Comparison of ENCODE assay signal across 8 mouse cellular contexts in the genomic region with DNA sequence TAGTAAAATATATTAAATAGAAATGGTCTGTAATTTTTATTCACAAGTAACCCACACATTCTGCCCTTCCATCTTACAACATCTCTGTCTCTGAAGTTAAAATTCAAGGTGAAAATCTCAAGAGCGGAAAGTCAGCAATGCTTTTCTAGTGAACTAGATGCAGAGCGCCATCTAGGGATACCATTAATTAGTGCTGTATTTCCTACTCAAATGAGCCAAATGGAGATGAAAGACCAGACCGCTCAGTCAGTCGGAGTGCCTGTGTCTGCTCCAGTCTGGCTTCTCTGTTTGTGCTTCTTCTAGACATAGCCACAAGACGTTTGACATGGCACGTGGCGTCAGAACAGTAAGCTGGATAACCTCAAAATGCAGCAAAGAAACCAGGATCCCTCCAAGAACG. TPM values are rescaled to one million over a fixed set of nuclear protein-coding genes. Genes with fewer than 3 reads are reported as not detected.
DNase-seq lines count a peak whose midpoint lies in the region; ATAC-seq and TF ChIP-seq lines count a peak whose summit lies in the region.

No protein-coding gene starts in this region.

- H3K9me3 ChIP-seq in liver, embryonic 11.5 days (ENCODE audit: control insufficient read depth, low read length) = no peaks in the 10 kb centered on the region
- no peaks in the 10 kb centered on the region for H3K9me3 ChIP-seq in hindbrain, embryonic 14.5 days (ENCODE audit: control insufficient read depth, low read length)
- no peaks in the 10 kb centered on the region for H3K9me3 ChIP-seq in limb, embryonic 14.5 days (ENCODE audit: control insufficient read depth, low read length)
- no peaks in the 10 kb centered on the region for H3K9me3 ChIP-seq in midbrain, embryonic 15.5 days

- WGBS in liver, adult 2 months = 40% methylated on average over 8 of the region's 8 CpGs
- 37% methylated on average over 8 of the region's 8 CpGs for WGBS in liver, embryonic 11.5 days
- 34% methylated on average over 8 of the region's 8 CpGs for WGBS in hindbrain, embryonic 14.5 days
- WGBS in limb, embryonic 14.5 days = 30% methylated on average over 8 of the region's 8 CpGs
- 33% methylated on average over 8 of the region's 8 CpGs for WGBS in midbrain, embryonic 15.5 days

- no peak overlapping the region for H3K4me2 ChIP-seq in liver, embryonic 11.5 days
- no peak overlapping the region for H3K4me2 ChIP-seq in hindbrain, embryonic 14.5 days (replicated peaks)
- no peak overlapping the region for H3K4me2 ChIP-seq in limb, embryonic 14.5 days (replicated peaks; ENCODE audit: low read depth, low read length, severe bottlenecking)
- no peak overlapping the region for H3K4me2 ChIP-seq in midbrain, embryonic 15.5 days

- no peaks in the 10 kb centered on the region for H3K36me3 ChIP-seq in liver, adult 2 months (ENCODE audit: control insufficient read depth, insufficient read depth, low read length)
- no peaks in the 10 kb centered on the region for H3K36me3 ChIP-seq in liver, embryonic 11.5 days (ENCODE audit: control insufficient read depth, insufficient read depth, low read length)
- no peaks in the 10 kb centered on the region for H3K36me3 ChIP-seq in hindbrain, embryonic 14.5 days (replicated peaks; ENCODE audit: control insufficient read depth, insufficient read depth)
- no peaks in the 10 kb centered on the region for H3K36me3 ChIP-seq in limb, embryonic 14.5 days (ENCODE audit: control insufficient read depth, insufficient read depth, low read length)
- no peaks in the 10 kb centered on the region for H3K36me3 ChIP-seq in midbrain, embryonic 15.5 days (replicated peaks)

- TF ChIP-seq CTCF in liver, adult 2 months (IDR thresholded peaks at IDR 0.05; ENCODE audit: low read depth, low read length) = peak; percentile 38; the same call in 1 of the 2 replicates

- H3K9ac ChIP-seq in liver, adult 2 months (ENCODE audit: low read depth, low read length) = no peak overlapping the region
- no peak overlapping the region for H3K9ac ChIP-seq in liver, embryonic 11.5 days (ENCODE audit: low read depth, low read length)
- no peak overlapping the region for H3K9ac ChIP-seq in hindbrain, embryonic 14.5 days
- no peak overlapping the region for H3K9ac ChIP-seq in limb, embryonic 14.5 days (ENCODE audit: low read depth, low read length, severe bottlenecking)
- no peak overlapping the region for H3K9ac ChIP-seq in midbrain, embryonic 15.5 days

- peak; percentile 20 for DNase-seq in liver, adult 2 months (ENCODE audit: extremely low read depth, low read depth, low spot score)
- no peak for DNase-seq in liver, embryonic 11.5 days (ENCODE audit: low spot score)
- peak; percentile 26 for DNase-seq in MEL-GATA-1-ER (ENCODE audit: extremely low read depth, low read depth)
- peak; percentile 27 for DNase-seq in c-Kit-positive CD71-positive TER-119-negative erythroid progenitor cells, embryonic 14.5 days (ENCODE audit: low read depth)
- peak; percentile 76 for DNase-seq in hindbrain, embryonic 14.5 days (ENCODE audit: low spot score)
- peak; percentile 80 for DNase-seq in limb, embryonic 14.5 days (ENCODE audit: low spot score)
- peak; percentile 45 for DNase-seq in right cerebral cortex, postnatal 14 days

- no peak for TF ChIP-seq POLR2A in liver, adult 2 months (IDR thresholded peaks at IDR 0.05; ENCODE audit: extremely low read depth, insufficient read depth, low read length)
- no peak for TF ChIP-seq POLR2A in limb, embryonic 14.5 days (IDR thresholded peaks at IDR 0.05; ENCODE audit: borderline replicate concordance, extremely low read depth, insufficient read depth, insufficient read length)

- ATAC-seq in liver, embryonic 11.5 days (replicated peaks; ENCODE audit: low FRiP score) = no peak
- ATAC-seq in hindbrain, embryonic 14.5 days (ENCODE audit: low FRiP score) = no peak
- ATAC-seq in limb, embryonic 14.5 days (ENCODE audit: low FRiP score, low read depth) = no peak
- ATAC-seq in midbrain, embryonic 15.5 days (replicated peaks) = no peak; the same call in 1 of the 2 replicates

- no peak overlapping the region for H3K27ac ChIP-seq in liver, adult 2 months (replicated peaks; ENCODE audit: insufficient read depth, low read depth, low read length)
- H3K27ac ChIP-seq in liver, embryonic 11.5 days (ENCODE audit: low read depth, low read length) = no peak overlapping the region
- no peak overlapping the region for H3K27ac ChIP-seq in hindbrain, embryonic 14.5 days
- no peak overlapping the region for H3K27ac ChIP-seq in limb, embryonic 14.5 days (replicated peaks; ENCODE audit: low read depth, low read length)
- no peak overlapping the region for H3K27ac ChIP-seq in midbrain, embryonic 15.5 days

- no peaks in the 10 kb centered on the region for H3K79me2 ChIP-seq in liver, adult 2 months (ENCODE audit: control insufficient read depth, insufficient read depth, low read length)

- H3K4me3 ChIP-seq in liver, adult 2 months (ENCODE audit: insufficient read depth, low read depth, low read length) = no peak overlapping the region
- H3K4me3 ChIP-seq in liver, embryonic 11.5 days (ENCODE audit: low read depth, low read length) = no peak overlapping the region
- H3K4me3 ChIP-seq in hindbrain, embryonic 14.5 days (replicated peaks; ENCODE audit: low read length) = no peak overlapping the region
- H3K4me3 ChIP-seq in limb, embryonic 14.5 days (replicated peaks; ENCODE audit: low read length) = no peak overlapping the region
- no peak overlapping the region for H3K4me3 ChIP-seq in midbrain, embryonic 15.5 days

- no peaks in the 10 kb centered on the region for H3K27me3 ChIP-seq in liver, adult 2 months (ENCODE audit: control insufficient read depth, insufficient read depth, low read length)
- no peaks in the 10 kb centered on the region for H3K27me3 ChIP-seq in liver, embryonic 11.5 days (replicated peaks; ENCODE audit: control insufficient read depth, insufficient read depth, low read length)
- H3K27me3 ChIP-seq in hindbrain, embryonic 14.5 days (ENCODE audit: control insufficient read depth, insufficient read depth, low read length) = no peaks in the 10 kb centered on the region
- no peaks in the 10 kb centered on the region for H3K27me3 ChIP-seq in limb, embryonic 14.5 days (ENCODE audit: control insufficient read depth, insufficient read depth, low read length)
- H3K27me3 ChIP-seq in midbrain, embryonic 15.5 days (replicated peaks) = no peaks in the 10 kb centered on the region

- no peaks in the 10 kb centered on the region for H3K4me1 ChIP-seq in liver, adult 2 months (ENCODE audit: control insufficient read depth, insufficient read depth, low read length)
- H3K4me1 ChIP-seq in liver, embryonic 11.5 days (replicated peaks; ENCODE audit: control insufficient read depth, insufficient read depth, low read length) = no peaks in the 10 kb centered on the region
- no peaks in the 10 kb centered on the region for H3K4me1 ChIP-seq in hindbrain, embryonic 14.5 days (replicated peaks; ENCODE audit: control insufficient read depth, insufficient read depth, low read length)
- H3K4me1 ChIP-seq in limb, embryonic 14.5 days (ENCODE audit: control insufficient read depth, insufficient read depth, low read length) = no peaks in the 10 kb centered on the region
- H3K4me1 ChIP-seq in midbrain, embryonic 15.5 days = no peaks in the 10 kb centered on the region

RNA-seq across cellular contexts. Expression of a gene that starts 44.6 kb away (rescaled TPM):
- 0.07 and 0.09 TPM in 2 replicates for total RNA-seq in liver, adult 2 months (2014; rRNA removed)
- polyA plus RNA-seq in liver, adult 2 months (2012; rRNA removed) = not detected in 2 replicates
- polyA plus RNA-seq in liver, embryonic 11.5 days (2014; fragmentation: Nextera tagmentation; extraction: Ambion mirVana) = 0.16 TPM in 1 of 2 replicates, not detected in the other
- polyA plus RNA-seq in hindbrain, embryonic 14.5 days (2014; fragmentation: Nextera tagmentation; extraction: Ambion mirVana) = not detected in 2 replicates
- 0.09 and 0.70 TPM in 2 replicates for polyA plus RNA-seq in limb, embryonic 14.5 days (2012; rRNA removed)
- polyA plus RNA-seq in limb, embryonic 14.5 days (2014; fragmentation: Nextera tagmentation; extraction: Ambion mirVana) = 0.15 TPM in 1 of 2 replicates, not detected in the other
- polyA plus RNA-seq in midbrain, embryonic 15.5 days (2015; fragmentation: Nextera tagmentation; extraction: Ambion mirVana) = not detected in 2 replicates
